Mouse (Mus musculus) megakaryocyte, embryonic 14.5 days (primary cell): ENCODE results near the gene Itgb5. TPM values are rescaled to one million over a fixed set of nuclear protein-coding genes. Genes with fewer than 3 reads are reported as not detected.

ENCODE experiments used
- H3K27me3 ChIP-seq: replicated peaks from 2 replicates; pipeline ENCODE3; 2012; ENCODE audit warnings: inconsistent platforms
- H3K36me3 ChIP-seq: replicated peaks from 2 replicates; pipeline ENCODE3; 2012; ENCODE audit warnings: low read length, inconsistent platforms, mixed read lengths
- H3K4me1 ChIP-seq: 2 replicates; pipeline ENCODE4 v1.6.1; 2012; ENCODE audit warnings: inconsistent platforms
- H3K4me3 ChIP-seq: replicated peaks from 2 replicates; pipeline ENCODE3; 2012; ENCODE audit warnings: moderate library complexity, mild to moderate bottlenecking, inconsistent platforms
- H3K9me3 ChIP-seq: 2 replicates; pipeline ENCODE4 v1.6.1; 2012; ENCODE audit warnings: inconsistent platforms
- FLI1 ChIP-seq: IDR thresholded peaks from 2 replicates; pipeline ENCODE4 v1.6.1; 2012; ENCODE audit warnings: low read length, inconsistent platforms, mixed read lengths
- GATA1 ChIP-seq: IDR thresholded peaks from 3 replicates; pipeline ENCODE4 v1.6.1; 2012; ENCODE audit warnings: mixed read lengths, low read length, inconsistent platforms, borderline replicate concordance
- polyA plus RNA-seq: library from polyadenylated mRNA; stranded (reverse); fragments of >175 nt; gene quantifications from 2 replicates; pipeline ENCODE4 v1.2.3, GENCODE M21; 2012; ENCODE audit warnings: low replicate concordance; ENCODE audit not compliant: insufficient read depth

The Itgb5 gene
- polyA plus RNA-seq, 1 experiment = 13.0 TPM

- no peak overlapping the region for H3K4me3 ChIP-seq
- H3K4me1 ChIP-seq = peaks cover 26% of the 10 kb centered on the region
- H3K36me3 ChIP-seq = peaks cover 8% of the 10 kb centered on the region
- peaks cover 90% of the 10 kb centered on the region for H3K27me3 ChIP-seq
- no peak for TF ChIP-seq FLI1
- TF ChIP-seq GATA1 = no peak
- no peaks in the 10 kb centered on the region for H3K9me3 ChIP-seq
These were observed 114.7 kb downstream of the Itgb5 start for GRCm38 (mm10) chr16:33944126-33944525.

- peaks cover 88% of the 10 kb centered on the region for H3K27me3 ChIP-seq
- peaks cover 11% of the 10 kb centered on the region for H3K36me3 ChIP-seq
- H3K9me3 ChIP-seq = no peaks in the 10 kb centered on the region
- H3K4me3 ChIP-seq = no peak overlapping the region
- peaks cover 25% of the 10 kb centered on the region for H3K4me1 ChIP-seq
- TF ChIP-seq GATA1 = no peak
- TF ChIP-seq FLI1 = no peak
These were observed 115.3 kb downstream of the Itgb5 start for GRCm38 (mm10) chr16:33944772-33945171.

- Histone ChIP-seq H3K4me3 (no peak overlapping the region), H3K4me1 (peaks cover 28% of the 10 kb centered on the region), H3K27me3 (peaks cover 76% of the 10 kb centered on the region), H3K36me3 (peaks cover 11% of the 10 kb centered on the region), H3K9me3 (no peaks in the 10 kb centered on the region)
- TF ChIP-seq FLI1 (no peak), GATA1 (no peak)
These were observed 116.6 kb downstream of the Itgb5 start for GRCm38 (mm10) chr16:33946021-33946420.

DNA sequence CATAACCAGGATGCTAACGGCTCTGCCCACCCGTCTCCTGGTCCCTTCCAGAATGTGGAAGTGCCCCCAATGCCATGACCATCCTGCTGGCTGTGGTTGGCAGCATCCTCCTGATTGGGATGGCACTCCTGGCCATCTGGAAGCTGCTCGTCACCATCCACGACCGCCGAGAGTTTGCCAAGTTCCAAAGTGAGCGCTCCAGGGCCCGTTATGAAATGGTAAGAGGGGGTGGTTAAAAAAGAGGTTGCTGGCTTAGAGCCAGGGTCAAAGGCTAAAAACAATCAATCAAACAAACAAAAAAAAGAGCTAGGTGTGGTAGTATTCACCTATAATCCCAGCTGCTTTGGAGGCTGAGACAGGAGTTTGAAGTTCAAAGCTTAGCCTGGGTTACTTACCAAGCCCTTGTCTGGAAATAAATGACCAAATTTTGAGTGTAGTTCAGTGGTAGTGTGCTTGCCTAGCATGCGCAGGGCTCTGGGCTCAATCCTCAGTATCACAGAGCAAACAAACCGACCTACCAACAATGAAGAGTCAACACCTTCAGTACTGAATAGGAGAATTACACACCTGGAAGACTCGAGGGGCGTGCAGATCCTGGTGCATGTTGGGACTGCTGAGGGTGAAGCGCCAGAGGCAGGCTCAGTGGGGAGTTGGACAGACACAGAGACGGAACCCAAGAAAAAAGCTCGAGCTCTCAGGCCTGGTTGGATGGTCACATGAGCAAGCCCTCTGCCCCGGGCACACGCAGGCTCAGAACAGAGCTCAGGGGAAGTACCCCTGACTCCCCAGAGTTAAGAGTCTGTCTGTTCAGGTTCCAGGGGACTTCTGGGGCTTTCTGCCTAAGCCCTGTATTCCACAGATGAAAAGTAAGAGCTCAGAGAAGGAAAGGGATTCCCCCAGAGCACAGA lies 118.5 kb downstream of the Itgb5 start:
- peaks cover 15% of the 10 kb centered on the region for H3K4me1 ChIP-seq
- peaks cover 58% of the 10 kb centered on the region for H3K27me3 ChIP-seq
- H3K4me3 ChIP-seq = no peak overlapping the region
- H3K36me3 ChIP-seq = peaks cover 13% of the 10 kb centered on the region
- no peak for TF ChIP-seq FLI1
- no peak for TF ChIP-seq GATA1
- H3K9me3 ChIP-seq = no peaks in the 10 kb centered on the region

GRCm38 (mm10) chr16:33950386-33950785 lies 120.9 kb downstream of the Itgb5 start:
- Histone ChIP-seq H3K9me3 (no peaks in the 10 kb centered on the region), H3K27me3 (peaks cover 38% of the 10 kb centered on the region), H3K4me3 (no peak overlapping the region), H3K36me3 (peaks cover 38% of the 10 kb centered on the region), H3K4me1 (peaks cover 16% of the 10 kb centered on the region)
- TF ChIP-seq GATA1 (no peak), FLI1 (no peak)

DNA sequence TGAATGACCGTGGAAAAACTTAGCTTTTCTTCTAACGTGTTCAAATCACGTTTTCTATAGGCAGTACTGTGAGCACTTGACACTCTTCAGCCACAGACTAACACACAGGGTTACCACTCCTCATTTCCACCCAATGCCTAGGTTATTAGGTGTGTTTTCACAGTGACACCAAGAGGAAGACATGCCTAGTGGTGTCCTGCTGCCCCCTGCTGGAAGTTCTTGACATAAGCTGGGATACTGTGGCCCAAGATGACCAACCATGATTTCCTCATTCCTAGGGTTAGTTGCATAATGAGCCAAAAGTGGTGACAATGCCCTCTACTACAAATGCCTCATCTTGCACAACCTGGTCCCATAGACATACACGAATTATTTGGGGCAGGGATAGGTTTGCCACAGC lies 121.4 kb downstream of the Itgb5 start:
- Histone ChIP-seq H3K4me1 (peaks cover 20% of the 10 kb centered on the region), H3K9me3 (no peaks in the 10 kb centered on the region), H3K36me3 (peaks cover 42% of the 10 kb centered on the region), H3K27me3 (peaks cover 33% of the 10 kb centered on the region), H3K4me3 (no peak overlapping the region)
- TF ChIP-seq FLI1 (no peak), GATA1 (no peak)

- Histone ChIP-seq H3K27me3 (peaks cover 15% of the 10 kb centered on the region), H3K4me3 (no peak overlapping the region), H3K36me3 (peaks cover 63% of the 10 kb centered on the region), H3K9me3 (no peaks in the 10 kb centered on the region), H3K4me1 (peaks cover 9% of the 10 kb centered on the region; the same call in 1 of the 2 replicates)
- TF ChIP-seq GATA1 (no peak), FLI1 (no peak)
These were observed 123.5 kb downstream of the Itgb5 start for GRCm38 (mm10) chr16:33953008-33953407.

GRCm38 (mm10) chr16:33954793-33955192 lies 125.3 kb downstream of the Itgb5 start:
- H3K4me3 ChIP-seq = no peak overlapping the region
- H3K36me3 ChIP-seq = peaks cover 73% of the 10 kb centered on the region
- no peak for TF ChIP-seq FLI1
- no peak for TF ChIP-seq GATA1
- H3K9me3 ChIP-seq = no peaks in the 10 kb centered on the region
- H3K4me1 ChIP-seq = peaks cover 9% of the 10 kb centered on the region; the same call in 1 of the 2 replicates
- no peaks in the 10 kb centered on the region for H3K27me3 ChIP-seq

GRCm38 (mm10) chr16:33963509-33963908 lies 134.0 kb downstream of the Itgb5 start:
- TF ChIP-seq GATA1 (no peak), FLI1 (no peak)
- Histone ChIP-seq H3K36me3 (peaks cover 53% of the 10 kb centered on the region), H3K4me3 (no peak overlapping the region), H3K4me1 (peaks cover 23% of the 10 kb centered on the region), H3K9me3 (no peaks in the 10 kb centered on the region), H3K27me3 (no peaks in the 10 kb centered on the region)

DNA sequence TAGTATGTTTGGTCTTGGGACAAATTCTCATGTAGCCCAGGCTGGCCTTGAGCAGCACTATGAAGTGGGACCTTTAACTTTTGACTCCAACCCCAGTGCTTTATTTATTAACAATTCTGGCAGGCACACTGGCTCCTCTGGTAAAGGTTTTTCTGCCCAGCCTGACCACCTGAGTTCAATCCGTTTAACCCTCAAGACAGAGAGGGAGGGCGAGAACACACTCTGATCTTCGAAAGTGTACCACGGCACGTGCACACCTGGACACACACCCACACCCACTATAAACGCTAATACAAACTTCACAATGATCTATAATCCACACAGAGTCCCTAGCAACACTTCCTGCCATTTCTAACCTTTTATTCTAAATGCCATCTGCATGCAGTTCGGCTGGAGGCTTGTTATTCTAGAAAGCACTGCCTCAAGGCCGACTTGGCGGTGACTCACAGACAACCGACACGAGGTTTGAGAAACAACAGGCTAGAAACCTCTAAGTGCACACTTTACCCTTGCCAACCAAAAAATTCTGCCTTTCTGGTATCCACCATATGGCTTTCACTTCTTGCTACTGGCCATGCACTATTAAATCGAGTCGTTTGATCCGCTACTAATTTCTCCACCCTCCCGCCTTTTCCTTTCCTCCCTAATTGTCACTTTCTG lies 136.5 kb downstream of the Itgb5 start:
- TF ChIP-seq GATA1 (no peak), FLI1 (no peak)
- Histone ChIP-seq H3K27me3 (no peaks in the 10 kb centered on the region), H3K4me1 (peaks cover 23% of the 10 kb centered on the region), H3K4me3 (peak overlapping the region; percentile 98), H3K9me3 (no peaks in the 10 kb centered on the region), H3K36me3 (peaks cover 28% of the 10 kb centered on the region)
